Mouse (Mus musculus) hematopoietic stem cell, adult 5-6 weeks (primary cell): ENCODE data around the gene App. TPM values are rescaled to one million over a fixed set of nuclear protein-coding genes. Genes with fewer than 3 reads are reported as not detected.
A peak's percentile ranks its signal among the peaks of the same experiment; 100 is the strongest.

ENCODE experiments used
- ATAC-seq, 2 experiments: fragments of 125-278 bp in 1 of 2; replicated peaks in 1 of 2; 2 replicates each; pipeline ENCODE4 v1.8.0; 2016 to 2017; ENCODE audit warnings: inconsistent platforms in 2 of 2, mild to moderate bottlenecking in 2 of 2, moderate number of reproducible peaks in 2 of 2, low read depth in 1 of 2, moderate TSS enrichment in 1 of 2; ENCODE audit not compliant: low FRiP score in 2 of 2, poor library complexity in 2 of 2, severe bottlenecking in 2 of 2, insufficient read depth in 1 of 2, low TSS enrichment in 1 of 2
- total RNA-seq: library from RNA; stranded (forward); fragments of 172-1452, 232-1000 nt; gene quantifications from 2 replicates; pipeline ENCODE4 v1.2.3, GENCODE M21; 2017

App gene
- total RNA-seq, 1 experiment from 2014 or later: 53.7 TPM

- no peak for ATAC-seq
Measured at GRCm38 (mm10) chr16:84986016-84986631, 187.4 kb downstream of the App start.

DNA sequence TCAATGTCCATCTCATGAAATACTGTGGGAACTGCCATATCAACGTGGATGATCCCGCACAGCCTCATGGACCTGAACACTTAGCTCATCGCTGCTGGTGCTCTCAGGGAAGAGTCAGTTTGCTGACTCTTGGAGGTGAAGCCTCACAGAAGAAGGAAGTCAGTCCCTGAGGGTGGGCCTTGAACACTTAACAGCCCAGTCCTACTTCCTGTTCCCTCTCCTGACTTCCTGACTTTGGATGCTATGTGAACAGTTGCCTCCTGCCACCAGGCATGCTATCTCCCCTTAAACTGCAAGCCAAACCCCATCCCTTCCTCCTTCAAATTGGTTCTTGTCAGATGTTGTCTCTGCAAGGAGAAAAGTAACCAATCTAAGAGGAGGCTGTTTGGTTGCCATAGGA, 188.2 kb downstream of the App start:
- ATAC-seq: no peak

DNA sequence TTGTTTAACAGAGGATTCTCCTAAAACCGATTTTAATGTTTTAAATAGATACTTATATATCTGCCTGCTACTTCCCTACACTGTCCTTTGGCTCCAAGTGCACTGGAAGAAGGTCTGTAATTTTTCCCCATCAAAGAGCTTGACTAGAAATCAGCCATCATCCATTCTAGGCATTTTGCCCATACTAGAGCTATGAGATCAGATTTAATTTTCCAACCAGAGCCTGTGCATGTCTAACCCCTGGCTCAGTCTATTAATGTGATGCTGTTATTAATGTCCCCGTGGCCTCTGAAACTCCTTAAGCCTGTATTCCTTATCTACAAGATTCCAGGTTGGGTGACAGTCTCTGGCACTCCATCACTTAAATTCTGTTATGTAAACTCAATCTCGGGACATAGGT, 190.1 kb downstream of the App start:
- ATAC-seq: no peak

- ATAC-seq: no peak
Measured at GRCm38 (mm10) chr16:84982589-84982988, 191.0 kb downstream of the App start.

DNA sequence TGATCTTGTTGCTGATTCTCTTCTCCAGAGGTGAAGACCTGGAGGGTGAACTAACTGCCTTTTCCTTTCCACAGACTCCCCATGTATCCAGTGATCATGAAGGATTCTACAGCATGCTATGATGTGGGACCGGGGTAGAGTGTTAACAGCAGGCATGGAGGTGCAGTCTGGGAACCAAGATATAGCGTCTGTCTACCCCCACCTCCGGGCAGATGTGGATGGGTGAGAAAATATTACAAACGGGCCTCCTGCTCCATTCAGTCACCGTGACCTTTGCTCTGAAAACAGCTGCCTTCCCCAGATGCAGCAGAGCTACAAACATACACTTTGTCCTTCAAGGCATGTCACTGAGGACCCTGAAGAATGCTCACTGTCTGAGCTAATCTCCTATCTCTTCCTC, 195.0 kb downstream of the App start:
- no peak for ATAC-seq

GRCm38 (mm10) chr16:84974176-84974518, 199.4 kb downstream of the App start:
- no peak for ATAC-seq

GRCm38 (mm10) chr16:84973446-84974175, 200.0 kb downstream of the App start:
- no peak for ATAC-seq

- ATAC-seq: no peak
Measured at GRCm38 (mm10) chr16:84971535-84972330, 201.8 kb downstream of the App start.

GRCm38 (mm10) chr16:84969026-84969425, 204.5 kb downstream of the App start:
- ATAC-seq: no peak

- peak; percentile 90 to 95 for ATAC-seq
Measured at GRCm38 (mm10) chr16:84966983-84967382, 206.6 kb downstream of the App start.

GRCm38 (mm10) chr16:84966096-84966495, 207.5 kb downstream of the App start:
- no peak for ATAC-seq

DNA sequence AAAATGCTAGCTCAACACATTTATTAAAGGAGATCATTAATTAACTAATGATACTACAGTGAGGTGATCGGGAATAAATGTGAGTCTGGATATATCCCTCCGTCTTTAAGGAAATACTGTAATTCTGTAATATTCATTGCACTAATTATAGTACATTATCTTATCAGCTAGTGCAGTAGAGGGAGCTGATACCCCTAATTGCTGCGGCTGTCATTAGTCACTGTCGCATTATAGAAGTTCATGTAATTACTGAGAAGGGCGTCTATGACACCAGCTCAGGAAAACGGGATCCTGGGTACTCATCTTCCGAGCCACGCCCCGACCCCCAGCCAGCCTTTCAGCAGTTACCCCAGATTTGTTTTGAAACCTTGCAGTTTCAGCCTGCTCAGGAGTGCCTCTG, 209.6 kb downstream of the App start:
- ATAC-seq: no peak

DNA sequence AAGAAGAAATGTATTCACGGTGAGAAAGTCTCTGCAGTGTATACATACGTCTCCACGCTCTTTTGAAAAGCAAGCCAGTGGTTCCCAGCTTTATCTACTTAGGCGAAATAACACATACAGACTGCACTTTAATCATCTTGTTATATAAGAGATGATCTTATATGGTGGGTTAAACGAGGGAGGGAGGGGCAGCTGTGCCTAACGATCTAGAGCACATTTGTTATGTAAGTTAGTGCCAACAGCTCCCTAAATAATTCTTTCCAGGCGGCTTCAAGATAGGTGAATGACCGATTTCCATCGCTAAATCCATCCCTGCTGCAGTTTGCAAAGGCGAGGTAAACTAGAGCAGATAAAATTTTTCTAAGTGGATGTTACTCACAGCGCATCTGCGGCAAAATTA, 210.0 kb downstream of the App start:
- no peak for ATAC-seq

- ATAC-seq: no peak
Measured at GRCm38 (mm10) chr16:84957253-84957652, 216.3 kb downstream of the App start.

GRCm38 (mm10) chr16:84956690-84957089, 216.9 kb downstream of the App start:
- no peak for ATAC-seq

DNA sequence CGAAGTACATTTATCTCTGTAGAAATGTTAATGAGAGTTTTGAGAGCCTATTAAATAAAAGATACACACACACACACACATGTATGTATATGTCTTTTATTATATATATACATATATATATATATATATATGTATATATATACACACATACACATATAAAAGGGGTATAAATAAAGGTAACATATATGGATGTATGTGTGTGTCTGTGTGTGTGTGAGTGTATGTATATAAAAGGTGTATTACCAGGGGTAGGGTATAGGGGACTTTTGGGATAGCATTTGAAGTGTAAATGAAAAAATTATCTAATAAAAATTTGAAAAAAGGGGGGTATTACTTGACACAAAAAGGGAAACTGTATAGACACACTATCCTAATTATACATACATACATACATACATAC, 217.7 kb downstream of the App start:
- ATAC-seq: no peak

DNA sequence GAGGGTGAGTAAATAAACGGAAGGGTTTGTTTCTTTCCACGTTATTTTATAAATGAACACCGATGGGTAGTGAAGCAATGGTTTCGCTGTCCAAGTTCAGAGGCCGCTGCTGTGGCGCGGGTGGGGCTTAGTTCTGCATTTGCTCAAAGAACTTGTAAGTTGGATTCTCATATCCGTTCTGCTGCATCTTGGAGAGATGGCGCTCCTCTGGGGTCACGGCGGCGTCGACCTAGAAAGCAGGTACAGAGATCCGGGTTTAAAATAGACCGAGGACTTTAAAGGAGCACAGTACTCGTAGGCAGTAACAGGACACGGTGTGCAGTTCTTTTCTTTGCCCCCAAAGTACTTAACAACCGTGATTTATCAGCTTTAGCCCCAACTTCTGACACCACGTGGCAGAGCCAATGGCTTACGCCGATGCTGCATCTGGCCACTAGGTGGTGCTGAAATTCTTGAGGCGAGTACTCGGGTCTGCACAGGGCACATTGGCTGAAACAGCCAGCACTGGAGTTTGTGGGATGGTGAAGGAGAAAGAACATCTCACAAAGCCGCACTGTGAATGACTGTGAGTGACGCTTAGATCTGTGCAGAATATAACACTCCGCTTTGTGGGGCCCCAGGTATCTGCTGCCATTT, 218.2 kb downstream of the App start:
- peak; percentile 95 to 96 for ATAC-seq

DNA sequence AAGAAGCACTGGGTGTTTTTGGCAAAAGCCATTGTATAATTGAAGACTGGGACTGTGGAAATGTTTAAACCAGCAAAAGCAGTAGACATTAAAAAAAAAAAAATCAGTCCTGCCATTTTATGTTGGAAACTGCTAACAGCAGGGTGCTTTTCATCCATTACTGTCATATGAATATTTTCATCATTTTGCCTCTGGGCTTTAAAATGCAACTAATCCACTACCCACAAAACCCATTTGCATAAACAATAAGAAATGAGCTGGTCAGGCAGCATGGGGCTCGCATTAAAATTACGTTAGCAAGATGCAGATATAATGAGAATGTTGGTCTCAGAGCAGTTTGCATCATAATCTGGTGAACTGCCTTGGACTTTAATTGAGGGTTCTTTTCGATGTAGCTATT, 242.5 kb downstream of the App start:
- ATAC-seq: no peak
